Mouse (Mus musculus): ENCODE results near the gene Tmem110. TPM values are rescaled to one million over a fixed set of nuclear protein-coding genes. Genes with fewer than 3 reads are reported as not detected.

Gene Tmem110
- polyA plus RNA-seq (2021; fragmentation: Nextera tagmentation): 5.5 and 5.9 TPM in 2 replicates
- long read RNA-seq, experiment 1, transcript Tmem110-201 (8 exons, 3,742 nt): major isoform, 11 of 26 reads
- long read RNA-seq, experiment 1, partial matches to known transcripts: 1 of 26 reads
- long read RNA-seq, experiment 1, other reads (novel, unspliced or antisense): 10 of 26 reads
- long read RNA-seq, experiment 2, transcript Tmem110-201 (8 exons, 3,742 nt): major isoform, 62 of 120 reads
- long read RNA-seq, experiment 2, partial matches to known transcripts: 6 of 120 reads
- long read RNA-seq, experiment 2, other reads (novel, unspliced or antisense): 46 of 120 reads

DNA sequence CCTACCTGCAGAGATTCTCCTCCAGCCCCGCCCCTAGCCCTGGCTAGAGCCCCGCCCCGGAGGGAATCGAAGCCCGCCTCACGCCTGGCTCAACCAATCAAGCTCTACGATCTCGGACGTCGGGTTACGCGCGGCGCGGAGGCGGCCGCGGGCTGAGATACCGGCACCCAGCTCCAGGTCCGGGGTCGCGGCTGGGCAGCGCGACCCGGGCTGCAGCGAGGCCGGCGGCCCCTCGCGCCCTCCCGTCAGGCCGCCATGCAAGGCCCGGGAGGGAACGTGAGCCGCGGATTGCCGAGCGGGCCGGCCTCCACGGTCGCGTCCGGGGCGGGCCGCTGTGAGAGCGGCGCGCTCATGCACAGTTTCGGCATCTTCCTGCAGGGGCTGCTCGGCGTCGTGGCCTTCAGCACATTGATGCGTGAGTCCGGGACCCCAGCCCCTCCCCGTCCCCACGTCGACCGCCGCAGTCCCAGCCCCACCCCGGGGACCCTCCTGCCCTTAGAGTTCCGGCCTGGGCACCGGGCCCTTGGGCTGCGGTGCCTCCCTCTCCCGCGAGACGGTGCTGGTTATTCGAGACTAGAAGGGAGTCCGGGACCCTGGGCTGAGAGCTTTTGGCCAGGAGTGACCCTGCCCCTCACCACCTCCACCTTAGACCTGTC is at the start of gene Tmem110:
TSS of gene Tmem110 (plus strand) at position 115 of the 656 bp plus-strand sequence.

DNA sequence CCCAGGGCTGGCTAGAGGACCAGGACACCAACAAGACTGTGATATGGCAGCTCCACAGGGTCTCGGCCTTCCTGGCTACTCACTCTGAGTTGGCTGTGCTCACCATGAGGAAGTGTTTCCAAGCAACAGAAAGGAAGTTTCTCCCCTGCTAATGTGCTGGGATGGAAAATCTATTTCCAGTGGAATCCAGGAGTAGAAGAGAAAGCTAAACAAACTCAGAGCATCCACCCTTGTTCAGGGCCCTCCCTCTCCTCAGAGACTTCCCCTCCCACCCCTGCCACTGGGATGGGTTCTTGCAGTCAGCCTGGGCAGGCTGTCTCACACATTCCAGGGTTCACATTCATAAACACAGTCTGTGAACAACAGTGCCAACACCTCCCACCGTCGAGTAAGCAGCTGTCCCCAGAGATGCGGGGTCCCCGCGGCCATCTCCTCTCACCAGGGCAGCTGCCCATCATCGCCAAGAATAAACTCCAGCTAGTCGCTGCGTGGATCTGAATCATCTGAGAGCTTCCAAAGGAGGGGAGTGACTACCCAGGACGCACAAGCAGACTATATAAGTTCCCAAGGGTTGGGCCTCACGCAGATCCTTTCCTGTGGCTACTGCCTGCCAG is 53.7 kb downstream of the Tmem110 start, which contains the start of gene Mustn1:
TSS of gene Mustn1 (plus strand) at position 243 of the 614 bp plus-strand sequence.

DNA sequence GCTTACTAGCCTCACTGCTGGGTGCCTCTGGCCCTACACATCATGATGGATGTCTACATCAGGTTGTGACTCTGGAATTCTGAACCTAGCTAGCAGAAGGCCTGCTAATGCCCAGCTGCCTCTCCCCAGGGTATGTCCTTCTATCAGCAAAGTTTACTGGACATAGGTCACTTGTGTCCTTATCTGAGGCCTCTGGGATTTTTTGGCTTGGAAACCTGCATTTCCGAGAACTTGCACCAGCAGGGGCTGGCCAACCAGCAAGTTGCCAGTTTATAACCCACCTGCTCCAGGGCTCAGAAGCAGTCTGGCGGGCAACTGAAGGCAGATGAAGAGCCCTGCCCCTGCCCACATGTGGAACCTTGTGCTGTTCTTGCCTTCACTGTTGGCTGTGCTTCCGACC is 60.8 kb downstream of the Tmem110 start, which contains the start of gene Itih4:
TSS of gene Itih4 (plus strand) at position 273 of the 400 bp plus-strand sequence.

GRCm38 (mm10) chr14:30923375-30924105 is 98.2 kb downstream of the Tmem110 start, which contains the start of gene Itih3:
TSS of gene Itih3 (minus strand) at chr14:30923760.

Other genes starting within 250 kb of the Tmem110 start
- 23.0 and 23.2 TPM in 2 replicates for gene Prkcd, start 199.4 kb upstream of the Tmem110 start, polyA plus RNA-seq (2021; fragmentation: Nextera tagmentation)
- 9.8 and 11.7 TPM in 2 replicates for gene Rft1, start 171.2 kb upstream of the Tmem110 start, polyA plus RNA-seq (2021; fragmentation: Nextera tagmentation)
- gene Sfmbt1, start 110.7 kb upstream of the Tmem110 start, polyA plus RNA-seq (2021; fragmentation: Nextera tagmentation): 5.9 and 7.1 TPM in 2 replicates
- gene Mustn1, start 53.6 kb downstream of the Tmem110 start, polyA plus RNA-seq (2021; fragmentation: Nextera tagmentation): 1.2 and 1.3 TPM in 2 replicates
- gene Itih4, start 60.9 kb downstream of the Tmem110 start, polyA plus RNA-seq (2021; fragmentation: Nextera tagmentation): not detected in 2 replicates
- 15.1 and 21.6 TPM in 2 replicates for gene Itih3, start 98.2 kb downstream of the Tmem110 start, polyA plus RNA-seq (2021; fragmentation: Nextera tagmentation)
- gene Itih1, start 117.7 kb downstream of the Tmem110 start, polyA plus RNA-seq (2021; fragmentation: Nextera tagmentation): not detected in 2 replicates
- 6.8 and 8.2 TPM in 2 replicates for gene Nek4, start 125.8 kb downstream of the Tmem110 start, polyA plus RNA-seq (2021; fragmentation: Nextera tagmentation)
- 14.6 and 14.9 TPM in 2 replicates for gene Glt8d1, start 175.8 kb downstream of the Tmem110 start, polyA plus RNA-seq (2021; fragmentation: Nextera tagmentation)
- 565 and 597 TPM in 2 replicates for gene Spcs1, start 176.1 kb downstream of the Tmem110 start, polyA plus RNA-seq (2021; fragmentation: Nextera tagmentation)
- 7.9 and 9.7 TPM in 2 replicates for gene Pbrm1, start 193.5 kb downstream of the Tmem110 start, polyA plus RNA-seq (2021; fragmentation: Nextera tagmentation)
- 14.9 TPM in 2 replicates for gene Gnl3, start 193.6 kb downstream of the Tmem110 start, polyA plus RNA-seq (2021; fragmentation: Nextera tagmentation)